Mouse (Mus musculus) midbrain, embryonic 15.5 days (tissue): ENCODE measurements around the gene Trim47. TPM values are rescaled to one million over a fixed set of nuclear protein-coding genes. Genes with fewer than 3 reads are reported as not detected.

ENCODE experiments used
- ATAC-seq: fragments of 200-750 bp; cut with Nextera tagmentation; replicated peaks from 2 replicates; pipeline ENCODE4 v1.8.0; 2017; ENCODE audit warnings: moderate TSS enrichment
- H3K27ac ChIP-seq: fragments of 300-500 bp; sonication (generic); 2 replicates; pipeline ENCODE4 v1.5.1; 2015; ENCODE audit warnings: mild to moderate bottlenecking, inconsistent platforms
- H3K27me3 ChIP-seq: fragments of 300-500 bp; sonication (generic); replicated peaks from 2 replicates; pipeline ENCODE4 v1.6.1; 2015; ENCODE audit warnings: inconsistent platforms
- H3K36me3 ChIP-seq: fragments of 300-500 bp; sonication (generic); replicated peaks from 2 replicates; pipeline ENCODE4 v1.6.1; 2015; ENCODE audit warnings: inconsistent platforms
- H3K4me1 ChIP-seq: fragments of 300-500 bp; sonication (generic); 2 replicates; pipeline ENCODE4 v1.6.1; 2015; ENCODE audit warnings: inconsistent platforms
- H3K4me2 ChIP-seq: fragments of 300-500 bp; sonication (generic); 2 replicates; pipeline ENCODE4 v1.6.1; 2015; ENCODE audit warnings: inconsistent platforms, mild to moderate bottlenecking, moderate library complexity
- H3K4me3 ChIP-seq: fragments of 300-500 bp; sonication (generic); 2 replicates; pipeline ENCODE4 v1.5.1; 2015; ENCODE audit warnings: mild to moderate bottlenecking, inconsistent platforms
- H3K9ac ChIP-seq: fragments of 300-500 bp; sonication (generic); 2 replicates; pipeline ENCODE4 v1.6.1; 2015; ENCODE audit warnings: mild to moderate bottlenecking, inconsistent platforms
- H3K9me3 ChIP-seq: fragments of 300-500 bp; sonication (generic); 2 replicates; pipeline ENCODE4 v1.6.1; 2016; ENCODE audit warnings: inconsistent platforms
- WGBS: fragments of 180-500 bp; shearing (Covaris S2); methylation state at CpG from one replicate; pipeline ENCODE4 v1.1.7; 2015; ENCODE audit warnings: mixed read lengths; 5-methylcytosine and 5-hydroxymethylcytosine counted together
- polyA plus RNA-seq: library from polyadenylated mRNA; unstranded; fragments of >200 nt; fragmentation: Nextera tagmentation; extraction: Ambion mirVana; gene quantifications from 2 replicates; pipeline ENCODE4 v1.2.1, GENCODE M21; 2015

Trim47 gene
- polyA plus RNA-seq, 1 experiment from 2014 or later, result 10.5 TPM

DNA sequence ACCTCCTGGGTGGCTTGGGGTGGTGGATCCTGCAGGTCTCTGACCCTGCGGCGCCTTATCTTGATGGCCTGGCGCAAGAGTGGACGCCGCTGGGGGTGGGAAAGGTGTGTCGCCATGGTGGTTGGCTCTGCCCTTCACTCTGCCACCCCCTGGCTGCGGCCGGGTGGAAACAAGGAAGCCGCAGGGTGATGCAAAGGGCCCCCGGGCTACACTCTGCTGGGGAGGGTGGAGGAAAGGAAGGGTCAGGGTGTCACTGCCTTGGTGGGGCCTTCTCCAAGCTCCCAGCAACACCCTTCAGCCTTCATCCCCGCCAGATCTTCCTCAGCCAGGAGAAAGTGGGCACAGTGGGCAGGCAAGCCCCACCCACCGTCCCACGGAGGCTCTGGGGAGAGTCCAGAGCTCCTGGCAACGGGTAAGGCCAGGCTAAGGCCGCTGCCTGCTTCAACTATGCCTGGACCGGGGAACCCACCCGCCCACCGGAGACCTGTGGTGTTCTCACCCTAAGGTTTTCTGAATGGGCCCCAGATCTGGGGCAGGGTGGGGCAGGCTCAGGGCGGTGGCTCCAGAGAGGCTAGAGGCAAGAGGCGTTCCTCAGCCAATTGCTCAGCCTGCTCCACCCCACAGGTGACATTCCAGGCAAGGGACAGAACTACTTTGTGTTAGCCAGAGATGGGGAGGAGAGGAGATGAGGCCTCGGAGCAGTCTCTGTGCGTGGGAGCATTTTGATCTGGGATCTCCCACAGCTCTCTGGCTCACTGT lies 49.4 kb downstream of the Trim47 start, which contains the start of gene Unc13d:
Unc13d (minus strand) TSS at position 516 of the 759 bp plus-strand sequence.
- Histone ChIP-seq H3K4me1 (peaks cover 13% of the 10 kb centered on the region), H3K4me3 (peak within 1 kb of the TSS; percentile 23), H3K9ac (peak within 1 kb of the TSS; percentile 45), H3K9me3 (no peaks in the 10 kb centered on the region), H3K27me3 (no peaks in the 10 kb centered on the region), H3K4me2 (peak within 1 kb of the TSS; percentile 49), H3K27ac (peak within 1 kb of the TSS; percentile 55; the same call in 1 of the 2 replicates), H3K36me3 (peaks cover 26% of the 10 kb centered on the region)
- no peak; the same call in 1 of the 2 replicates for ATAC-seq
- 71% methylated on average over 22 of the region's 22 CpGs for WGBS

- no peak overlapping the region for H3K4me3 ChIP-seq
- WGBS, result 91% methylated on average over 7 of the region's 7 CpGs
- H3K4me1 ChIP-seq, result peaks cover 13% of the 10 kb centered on the region
- peaks cover 22% of the 10 kb centered on the region for H3K36me3 ChIP-seq
- H3K4me2 ChIP-seq, result no peak overlapping the region
- H3K9me3 ChIP-seq, result no peaks in the 10 kb centered on the region
- H3K27me3 ChIP-seq, result no peaks in the 10 kb centered on the region
- H3K27ac ChIP-seq, result no peak overlapping the region
- H3K9ac ChIP-seq, result no peak overlapping the region
- no peak for ATAC-seq
Observed at GRCm38 (mm10) chr11:116076836-116077235, 50.2 kb downstream of the Trim47 start.

GRCm38 (mm10) chr11:116076266-116076540 lies 50.8 kb downstream of the Trim47 start:
- no peak for ATAC-seq
- no peaks in the 10 kb centered on the region for H3K9me3 ChIP-seq
- no peak overlapping the region for H3K27ac ChIP-seq
- H3K4me1 ChIP-seq, result peaks cover 13% of the 10 kb centered on the region
- no peak overlapping the region for H3K4me2 ChIP-seq
- WGBS, result 61% methylated on average over 7 of the region's 7 CpGs
- H3K36me3 ChIP-seq, result peaks cover 20% of the 10 kb centered on the region
- H3K4me3 ChIP-seq, result no peak overlapping the region
- H3K9ac ChIP-seq, result no peak overlapping the region
- no peaks in the 10 kb centered on the region for H3K27me3 ChIP-seq

DNA sequence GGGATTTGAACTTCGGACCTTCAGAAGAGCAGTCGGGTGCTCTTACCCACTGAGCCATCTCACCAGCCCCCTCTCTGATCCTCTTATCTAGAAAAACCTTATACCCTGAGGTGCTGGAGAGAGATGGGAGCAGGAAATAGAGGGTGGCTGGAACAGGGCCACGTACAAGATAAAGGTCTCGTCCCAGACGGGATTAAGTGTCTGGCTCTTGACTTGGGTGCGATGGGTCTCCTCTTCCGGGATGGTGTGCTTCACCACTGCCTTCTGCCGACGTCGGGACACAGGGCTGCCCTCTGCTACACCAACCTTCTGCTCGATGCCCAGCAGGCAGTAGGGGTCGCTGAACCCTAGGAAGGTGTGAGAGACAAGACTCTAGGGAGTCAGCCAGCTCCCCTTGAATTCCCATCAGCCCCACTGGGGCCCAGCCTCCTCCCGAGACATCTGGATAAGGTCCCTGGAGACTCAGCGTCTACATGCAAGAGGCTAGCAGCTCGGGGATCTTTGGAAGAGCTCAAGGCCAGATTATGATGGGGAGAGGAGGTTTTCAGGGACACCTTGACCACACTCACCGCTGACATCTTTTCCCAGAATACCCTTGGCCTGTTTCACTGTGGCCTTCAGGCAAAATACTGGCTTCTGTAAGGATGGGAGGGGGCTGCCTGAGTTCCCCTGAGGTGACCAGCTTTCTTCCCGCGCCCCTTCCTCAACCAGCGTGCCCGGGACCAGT lies 51.3 kb downstream of the Trim47 start:
- Histone ChIP-seq H3K36me3 (peaks cover 16% of the 10 kb centered on the region), H3K27me3 (no peaks in the 10 kb centered on the region), H3K27ac (no peak overlapping the region), H3K9ac (no peak overlapping the region), H3K4me2 (no peak overlapping the region), H3K9me3 (no peaks in the 10 kb centered on the region), H3K4me1 (peaks cover 13% of the 10 kb centered on the region), H3K4me3 (no peak overlapping the region)
- ATAC-seq, result no peak
- WGBS, result 52% methylated on average over 20 of the region's 20 CpGs

GRCm38 (mm10) chr11:116074436-116074991 lies 52.5 kb downstream of the Trim47 start:
- Histone ChIP-seq H3K36me3 (peaks cover 6% of the 10 kb centered on the region; the same call in 1 of the 2 replicates), H3K27ac (no peak overlapping the region), H3K9me3 (no peaks in the 10 kb centered on the region), H3K4me2 (no peak overlapping the region), H3K9ac (no peak overlapping the region), H3K4me1 (peaks cover 13% of the 10 kb centered on the region), H3K4me3 (no peak overlapping the region), H3K27me3 (no peaks in the 10 kb centered on the region)
- WGBS, result 64% methylated on average over 7 of the region's 7 CpGs
- no peak for ATAC-seq

DNA sequence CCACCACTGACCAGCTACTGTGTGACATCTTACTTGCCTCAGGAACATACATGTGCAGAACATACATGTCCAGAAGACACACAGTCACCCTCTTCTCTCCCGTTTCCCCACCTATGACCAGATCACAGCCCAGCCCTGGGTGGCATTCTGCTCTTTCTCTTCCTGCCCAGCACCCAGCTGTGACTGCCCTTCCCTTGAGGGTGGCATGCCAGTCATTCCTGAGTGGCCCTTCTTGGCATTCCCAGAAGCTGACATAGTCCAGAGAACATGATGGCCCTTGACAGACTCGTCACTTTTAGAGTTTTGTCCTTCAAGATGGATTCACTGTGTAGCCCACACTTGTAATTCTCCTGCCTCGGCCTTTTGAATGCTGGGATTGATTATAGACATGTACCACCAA lies 54.4 kb downstream of the Trim47 start:
- WGBS, result 80% methylated on average over 3 of the region's 3 CpGs
- no peak overlapping the region for H3K27ac ChIP-seq
- H3K36me3 ChIP-seq, result no peaks in the 10 kb centered on the region
- no peaks in the 10 kb centered on the region for H3K9me3 ChIP-seq
- H3K27me3 ChIP-seq, result no peaks in the 10 kb centered on the region
- no peak for ATAC-seq
- H3K4me1 ChIP-seq, result no peaks in the 10 kb centered on the region
- no peak overlapping the region for H3K9ac ChIP-seq
- H3K4me2 ChIP-seq, result no peak overlapping the region
- H3K4me3 ChIP-seq, result no peak overlapping the region

- Histone ChIP-seq H3K4me2 (no peak overlapping the region), H3K27me3 (no peaks in the 10 kb centered on the region), H3K4me1 (no peaks in the 10 kb centered on the region), H3K27ac (no peak overlapping the region), H3K9ac (no peak overlapping the region), H3K4me3 (no peak overlapping the region), H3K9me3 (no peaks in the 10 kb centered on the region), H3K36me3 (no peaks in the 10 kb centered on the region)
- 66% methylated on average over 5 of the region's 5 CpGs for WGBS
- no peak for ATAC-seq
Observed at GRCm38 (mm10) chr11:116071510-116071909, 55.5 kb downstream of the Trim47 start.

GRCm38 (mm10) chr11:116065345-116065744 lies 61.7 kb downstream of the Trim47 start:
- Histone ChIP-seq H3K4me3 (no peak overlapping the region), H3K27ac (no peak overlapping the region), H3K4me2 (no peak overlapping the region), H3K36me3 (peaks cover 4% of the 10 kb centered on the region; the same call in 1 of the 2 replicates), H3K27me3 (no peaks in the 10 kb centered on the region), H3K4me1 (no peaks in the 10 kb centered on the region), H3K9me3 (no peaks in the 10 kb centered on the region), H3K9ac (no peak overlapping the region)
- 89% methylated on average over 12 of the region's 12 CpGs for WGBS
- ATAC-seq, result no peak

DNA sequence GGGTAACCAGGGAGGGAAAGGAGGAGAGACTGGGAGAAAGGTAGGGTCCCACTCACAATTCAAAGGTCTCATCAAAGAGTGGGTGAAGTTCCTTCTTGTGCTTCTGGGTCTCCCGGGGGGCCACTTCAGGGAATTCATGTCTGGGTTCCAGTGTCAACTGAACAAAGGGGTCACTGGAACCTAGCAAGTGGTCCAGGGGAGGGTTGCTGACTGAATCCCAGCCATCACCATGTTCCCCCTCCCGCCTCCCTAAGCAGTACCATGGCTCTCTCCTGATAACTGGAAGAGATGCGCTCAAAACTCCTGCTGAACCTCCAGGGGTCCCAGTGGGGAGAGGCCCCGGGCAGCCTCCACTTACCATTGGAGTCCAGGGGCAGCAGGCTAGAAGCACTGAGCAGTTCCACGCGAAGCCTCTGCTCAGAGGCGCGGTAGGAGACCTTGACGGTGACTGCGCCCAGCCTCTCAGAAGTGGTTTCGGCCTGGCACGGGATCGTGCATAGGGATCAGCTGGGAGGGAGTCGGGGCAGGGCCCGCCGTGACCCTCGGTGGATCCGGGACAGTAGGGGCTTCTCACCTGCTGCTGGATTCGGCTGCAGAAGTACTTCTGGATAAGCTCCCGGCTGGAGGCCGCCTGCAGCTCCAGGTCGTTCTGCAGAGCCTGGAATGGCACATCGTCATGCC lies 62.7 kb downstream of the Trim47 start:
- Histone ChIP-seq H3K4me2 (no peak overlapping the region), H3K9me3 (no peaks in the 10 kb centered on the region), H3K4me1 (no peaks in the 10 kb centered on the region), H3K4me3 (no peak overlapping the region), H3K9ac (no peak overlapping the region), H3K27me3 (no peaks in the 10 kb centered on the region), H3K27ac (no peak overlapping the region), H3K36me3 (peaks cover 13% of the 10 kb centered on the region)
- ATAC-seq, result no peak
- 62% methylated on average over 23 of the region's 23 CpGs for WGBS

- Histone ChIP-seq H3K9me3 (no peaks in the 10 kb centered on the region), H3K9ac (no peak overlapping the region), H3K4me2 (no peak overlapping the region), H3K36me3 (peaks cover 16% of the 10 kb centered on the region), H3K27me3 (no peaks in the 10 kb centered on the region), H3K27ac (no peak overlapping the region), H3K4me1 (no peaks in the 10 kb centered on the region), H3K4me3 (no peak overlapping the region)
- ATAC-seq, result no peak
- WGBS, result 57% methylated on average over 13 of the region's 13 CpGs
Observed at GRCm38 (mm10) chr11:116063562-116063961, 63.4 kb downstream of the Trim47 start.

DNA sequence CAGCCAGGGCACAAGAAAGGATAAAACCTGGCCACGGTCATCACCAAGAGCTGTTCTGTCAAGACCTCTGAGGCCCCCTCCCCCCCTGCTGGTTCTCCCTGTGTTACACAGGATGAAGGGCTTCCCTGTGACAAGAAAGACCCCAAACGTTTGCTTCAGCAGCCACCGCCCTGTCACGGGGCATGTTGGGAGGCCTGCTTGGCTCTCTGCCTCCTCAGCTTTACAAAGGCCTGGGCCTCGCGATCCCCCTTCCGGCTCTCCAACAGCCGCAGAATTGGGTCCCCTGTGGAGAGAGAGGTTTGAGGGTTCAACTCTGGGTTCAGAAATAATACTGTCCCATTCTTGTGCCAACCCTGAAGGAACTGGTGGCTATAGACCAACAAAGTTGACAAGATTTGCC lies 64.5 kb downstream of the Trim47 start:
- Histone ChIP-seq H3K9ac (no peak overlapping the region), H3K36me3 (peaks cover 24% of the 10 kb centered on the region), H3K9me3 (no peaks in the 10 kb centered on the region), H3K27me3 (no peaks in the 10 kb centered on the region), H3K27ac (no peak overlapping the region), H3K4me3 (no peak overlapping the region), H3K4me2 (no peak overlapping the region), H3K4me1 (no peaks in the 10 kb centered on the region)
- no peak for ATAC-seq
- 49% methylated on average over 8 of the region's 8 CpGs for WGBS
